Mouse (Mus musculus) mouse embryonic stem cell (cell line): ENCODE measurements around the gene Tarbp1.
"Not testable (repeated sequence)": the region's sequence is repeated elsewhere in the genome, so short reads cannot be mapped to it uniquely, and the experiment has no call there.

Experiments used
- in situ Hi-C, 2 experiments: fragments of 300-500 bp; cut with MboI; formaldehyde crosslinking; loops; 1 replicate in 1 of 2; 3 replicates in 1 of 2; pipeline ENCODE4 v1.14.3; 2019 to 2020; ENCODE audit warnings: low sequenced_read_pairs in 2 of 2, low pct_unique_long_range_greater_than_20kb in 1 of 2, mixed read lengths in 1 of 2; ENCODE audit not compliant: unreplicated experiment in 1 of 2

The Tarbp1 gene

DNA sequence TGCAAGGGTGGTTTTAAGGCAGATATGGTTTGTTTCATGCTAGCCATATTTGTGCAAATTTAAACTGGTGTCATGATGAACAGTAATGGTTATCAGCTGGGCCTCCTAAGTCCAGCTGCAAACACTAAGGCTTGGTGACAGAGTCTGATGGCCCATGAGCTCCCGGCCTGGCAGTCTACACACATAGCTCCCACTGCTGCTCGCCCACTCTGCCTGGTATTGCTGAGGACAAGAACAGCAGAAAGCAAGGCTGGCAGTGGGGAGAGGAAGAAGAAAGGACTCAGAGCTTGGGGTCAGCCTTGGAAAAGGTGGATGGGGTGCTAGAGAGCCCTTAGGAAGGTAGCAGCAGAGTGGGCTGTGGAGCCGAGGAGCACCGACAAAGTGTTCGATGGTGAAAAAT is 45.2 kb downstream of the Tarbp1 start:
- in situ Hi-C loops = no loop called here

DNA sequence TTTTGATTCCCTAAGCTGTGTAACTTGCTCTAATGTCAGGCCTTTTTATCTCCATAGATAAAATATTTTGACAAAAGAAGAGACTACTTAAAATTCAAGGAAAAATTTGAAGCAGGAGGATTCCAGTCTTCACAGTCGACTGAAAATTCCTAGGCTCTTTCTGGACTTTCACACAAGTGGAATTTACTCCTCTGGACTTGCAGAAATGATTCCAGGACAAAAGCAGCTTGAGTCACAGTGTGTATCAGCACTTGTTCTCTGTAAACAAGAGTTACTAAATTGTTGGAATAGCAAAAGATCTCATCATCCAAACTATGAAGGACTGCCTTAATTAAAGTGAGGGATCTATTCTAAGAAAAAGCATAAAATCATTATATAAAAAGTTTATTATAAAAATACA is 49.9 kb downstream of the Tarbp1 start:
- in situ Hi-C loops = no loop called here

DNA sequence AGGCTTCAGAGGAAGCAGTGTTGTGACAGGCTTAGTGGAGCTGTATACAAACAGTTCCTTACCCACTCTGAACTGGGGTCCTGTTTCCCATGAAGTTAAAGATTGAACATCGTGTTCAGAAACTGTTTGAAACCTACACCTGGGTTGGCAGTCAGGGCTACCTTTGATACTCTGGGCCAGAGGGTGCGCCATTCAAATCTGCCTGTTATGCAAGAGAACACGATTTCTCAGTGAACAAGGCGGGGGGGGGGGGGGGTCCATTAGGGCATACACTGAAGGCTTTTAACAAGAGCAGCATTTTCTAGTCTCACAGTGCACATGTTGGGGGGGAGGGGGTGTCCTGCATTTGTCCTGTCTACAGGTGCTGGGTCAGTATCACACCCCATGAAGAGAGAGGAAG is 50.7 kb downstream of the Tarbp1 start:
- in situ Hi-C loops = no loop called here

DNA sequence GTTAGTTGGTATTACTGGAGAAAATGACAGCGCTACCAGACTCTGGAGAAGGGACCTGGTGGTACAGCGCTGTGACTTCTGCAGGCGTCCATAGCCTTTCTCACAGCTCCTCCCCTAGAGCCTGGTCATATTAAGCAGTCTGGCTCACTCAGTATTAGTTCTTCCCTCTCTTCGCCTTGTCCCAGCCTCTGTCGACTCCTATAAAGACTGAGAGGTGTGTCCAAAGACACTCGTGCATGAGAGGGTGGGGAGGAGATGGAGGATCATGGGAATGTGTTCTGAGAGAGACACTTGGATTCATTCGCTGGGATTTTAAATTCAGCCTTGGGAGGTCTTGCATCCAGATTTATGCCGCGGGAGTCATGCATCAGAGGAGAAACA is 52.0 kb downstream of the Tarbp1 start:
- in situ Hi-C loops = no loop called here

DNA sequence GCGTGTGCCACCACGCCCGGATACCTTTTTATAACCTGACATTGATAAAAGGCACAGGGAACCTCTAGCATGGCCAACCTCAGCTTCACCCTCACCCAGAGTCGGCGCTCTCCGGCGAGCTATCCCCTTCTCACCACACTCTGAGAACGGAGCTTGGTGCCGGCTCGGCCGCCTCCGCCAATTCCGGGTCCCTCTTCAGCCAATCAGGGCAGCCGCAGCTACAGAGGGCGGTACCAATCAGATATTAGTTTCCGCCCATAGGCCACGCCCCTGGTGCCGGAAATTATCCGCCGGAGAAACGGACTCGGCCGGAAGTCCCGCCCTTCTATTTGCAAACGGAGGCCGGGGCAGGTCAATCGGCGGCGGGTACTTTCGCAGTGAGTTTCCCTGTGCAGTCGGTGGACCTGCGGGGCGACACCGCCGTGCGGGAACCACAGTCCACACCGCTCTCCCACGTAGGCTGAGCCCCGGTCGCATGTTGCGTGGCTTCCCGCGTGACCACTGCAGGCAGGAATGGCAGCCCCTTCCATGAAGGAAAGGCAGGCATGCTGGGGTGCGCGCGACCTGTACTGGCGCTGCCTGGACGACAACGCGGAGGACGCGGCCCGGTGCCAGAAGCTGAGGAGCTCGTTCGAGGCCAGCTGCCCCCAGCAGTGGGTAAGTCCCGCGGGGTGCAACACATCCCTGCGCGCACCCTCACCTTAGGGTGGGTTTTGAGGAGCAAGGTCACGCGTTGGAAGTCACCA is 52.5 kb downstream of the Tarbp1 start, which contains the start of gene Coa6:
TSS of gene Coa6 (plus strand) at position 342 of the 746 bp plus-strand sequence.
- in situ Hi-C loops = no loop called here

DNA sequence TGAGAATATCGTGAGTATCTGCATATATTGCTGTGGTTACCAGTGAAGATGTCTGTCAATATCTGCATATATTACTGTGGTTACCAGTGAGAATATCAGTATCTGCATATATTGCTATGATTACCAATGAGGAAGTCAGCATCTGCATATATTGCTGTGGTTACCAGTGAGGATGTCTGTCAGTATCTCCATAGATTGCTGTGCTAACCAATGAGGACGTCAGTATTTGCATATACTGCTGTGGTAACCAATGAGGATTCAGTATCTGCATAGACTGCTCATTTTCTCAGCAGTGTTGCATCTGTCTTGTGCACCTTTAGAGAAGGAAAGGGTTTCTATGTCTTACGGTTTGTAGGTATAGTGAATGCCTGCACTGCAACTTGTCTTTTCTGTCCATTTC is 54.0 kb downstream of the Tarbp1 start:
- in situ Hi-C loops = no loop called here

DNA sequence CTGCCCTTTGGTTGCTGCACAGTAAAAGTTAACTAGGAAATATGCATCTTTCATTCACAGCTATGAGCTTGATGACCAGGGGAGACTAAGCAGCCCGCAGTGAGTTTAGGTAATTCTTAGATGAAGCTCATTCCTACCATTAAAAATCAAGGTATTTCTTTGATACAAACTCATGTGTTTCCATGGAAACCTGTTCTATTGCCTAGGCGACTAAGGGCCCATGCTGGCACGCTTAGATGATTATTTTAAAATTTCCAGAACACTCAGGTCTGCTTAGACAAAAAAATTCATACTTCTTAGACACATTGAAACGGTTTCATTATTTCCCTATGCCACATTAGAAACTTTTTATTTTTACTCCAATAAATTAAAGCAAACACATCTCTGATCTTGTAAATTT is 69.8 kb downstream of the Tarbp1 start:
- in situ Hi-C loops = no loop called here

DNA sequence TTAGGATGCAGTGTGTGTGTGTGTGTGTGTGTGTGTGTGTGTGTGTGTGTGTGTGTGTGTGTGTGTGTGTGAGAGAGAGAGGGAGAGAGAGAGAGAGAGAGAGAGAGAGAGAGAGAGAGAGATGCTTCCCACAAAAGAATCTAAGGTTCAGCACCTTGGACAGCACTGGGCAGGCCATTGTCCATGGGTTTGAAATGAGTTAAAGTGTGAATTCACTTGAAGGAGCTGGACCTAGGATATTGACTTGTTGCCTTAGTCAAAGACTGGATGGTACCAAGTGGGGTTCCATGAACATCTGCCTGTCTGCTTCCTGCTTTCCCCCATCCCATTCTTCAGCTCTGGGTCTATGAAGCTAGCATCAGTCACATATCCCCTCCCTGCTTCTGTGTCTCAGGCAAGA is 70.3 kb downstream of the Tarbp1 start:
- in situ Hi-C loops = not testable (repeated sequence)

DNA sequence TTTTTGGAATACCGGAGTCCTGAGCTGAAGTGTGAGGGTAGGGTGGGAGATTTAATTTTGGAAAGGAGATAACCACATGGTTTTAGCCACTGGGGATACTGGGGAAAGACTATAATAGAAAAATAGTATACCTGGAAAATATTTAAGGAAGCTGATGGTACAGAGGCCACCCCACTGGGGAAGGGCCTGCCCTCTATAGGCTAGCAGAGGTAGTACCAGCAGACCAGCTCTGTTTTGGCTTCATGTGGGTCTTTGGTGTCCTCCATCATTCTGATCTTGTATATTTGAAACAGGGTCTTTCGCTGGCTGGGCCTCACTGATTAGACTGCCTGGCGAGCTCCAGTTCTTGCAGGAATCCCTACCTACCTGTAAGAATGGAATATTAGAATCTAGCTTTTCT is 76.5 kb downstream of the Tarbp1 start:
- in situ Hi-C loops = loop anchor here in 1 of 2 experiments (25.0 kb wide), 1 partner anchor 136 kb away; no protein-coding TSS in a partner anchor

DNA sequence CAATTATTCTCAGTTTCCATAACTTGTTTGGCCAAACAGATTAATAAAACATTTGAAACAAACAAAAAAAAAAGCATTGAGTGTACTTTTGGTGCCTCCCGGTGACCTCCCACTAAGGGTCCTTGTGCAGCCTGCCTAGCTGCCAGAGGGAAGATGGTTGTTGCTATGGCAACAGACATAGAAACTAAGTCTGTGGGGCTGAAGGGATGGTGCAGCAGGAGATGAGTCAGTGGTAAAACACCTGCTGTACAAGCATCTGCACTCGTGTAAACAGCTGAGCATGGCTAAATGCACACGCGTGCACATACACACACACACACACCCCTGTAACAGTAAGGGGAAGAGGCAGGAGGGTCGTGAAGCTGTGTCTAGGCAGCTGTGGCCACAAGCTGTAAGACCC is 78.9 kb downstream of the Tarbp1 start:
- in situ Hi-C loops = loop anchor here in 1 of 2 experiments (25.0 kb wide), 1 partner anchor 134 kb away; no protein-coding TSS in a partner anchor

DNA sequence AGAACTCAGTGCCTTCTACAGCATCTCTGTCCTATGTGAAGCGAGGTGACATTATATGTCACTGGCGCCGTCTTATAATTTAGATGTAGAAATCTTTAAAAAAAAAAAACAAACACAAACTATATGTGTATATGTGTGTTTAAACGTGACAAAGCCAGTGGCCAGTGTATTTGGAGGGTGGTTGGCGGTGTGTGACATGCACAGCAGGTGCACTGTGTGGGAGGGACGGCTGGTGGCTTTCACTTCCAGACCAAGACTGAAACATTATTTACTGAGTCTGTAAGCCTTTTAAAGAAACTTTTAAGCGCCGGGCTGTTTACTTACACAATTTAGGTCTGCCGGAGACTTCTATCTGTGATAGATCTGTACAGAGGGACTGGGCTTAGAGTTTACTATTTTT is 79.5 kb downstream of the Tarbp1 start:
- in situ Hi-C loops = loop anchor here in 1 of 2 experiments (25.0 kb wide), 1 partner anchor 133 kb away; no protein-coding TSS in a partner anchor

DNA sequence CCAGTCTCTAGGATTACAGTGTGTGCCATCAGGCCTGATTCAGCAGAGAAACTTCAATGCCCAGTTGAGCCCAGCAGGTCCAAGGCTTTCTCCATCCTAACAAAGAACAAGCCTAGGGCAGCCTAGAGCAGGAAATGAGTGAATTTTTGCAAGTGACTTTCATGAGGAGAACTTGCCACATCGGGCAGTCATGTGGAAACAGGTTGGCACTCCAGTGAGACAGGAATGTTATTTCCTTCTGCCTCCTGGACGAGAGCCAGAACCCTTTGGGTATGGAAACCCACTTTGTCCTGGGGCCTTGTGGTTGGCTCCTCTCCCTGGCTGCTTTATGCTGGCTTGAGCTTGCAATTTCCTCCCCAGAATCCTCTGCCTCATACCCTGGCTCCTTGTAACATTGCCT is 83.3 kb downstream of the Tarbp1 start:
- in situ Hi-C loops = loop anchor here in 1 of 2 experiments (25.0 kb wide), 1 partner anchor 129 kb away; no protein-coding TSS in a partner anchor

DNA sequence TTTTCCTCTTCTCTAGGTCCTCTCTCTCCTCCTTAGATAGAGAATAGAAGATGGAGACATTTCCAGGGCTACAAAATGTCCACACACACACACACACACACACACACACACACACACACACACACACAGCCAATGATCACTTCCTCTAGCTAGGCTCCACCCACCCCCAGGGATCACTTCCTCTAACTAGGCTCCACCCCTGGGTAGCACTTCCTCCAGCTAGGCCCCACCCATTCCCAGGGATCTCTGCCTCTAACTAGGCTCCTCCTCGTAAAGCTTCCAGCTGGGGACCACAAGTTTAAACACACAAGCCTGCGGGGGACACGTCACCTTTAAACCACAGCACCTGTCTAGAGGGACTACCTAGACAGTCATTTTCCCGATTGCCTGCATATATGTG is 87.3 kb downstream of the Tarbp1 start:
- in situ Hi-C loops = loop anchor here in 1 of 2 experiments (25.0 kb wide), 1 partner anchor 125 kb away; no protein-coding TSS in a partner anchor

DNA sequence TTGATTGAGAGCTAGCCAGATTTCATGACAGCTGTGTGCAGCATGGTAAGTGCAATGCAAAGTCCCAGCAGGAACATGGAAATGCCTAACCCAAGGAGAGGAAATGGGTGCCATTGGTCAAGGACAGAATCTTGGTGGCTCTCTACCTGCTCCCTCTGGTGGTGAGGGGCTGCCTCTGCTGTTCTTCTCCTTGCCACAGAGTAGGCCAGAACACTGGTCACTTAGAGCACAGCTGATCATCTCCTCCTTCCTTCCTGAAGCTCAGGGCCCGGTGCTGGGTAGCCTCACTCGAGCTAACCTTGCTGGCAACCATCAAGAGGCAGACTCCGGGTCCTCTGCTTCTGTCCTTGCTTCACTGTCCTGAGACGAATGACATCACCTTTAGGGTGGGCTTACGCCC is 92.1 kb downstream of the Tarbp1 start:
- in situ Hi-C loops = loop anchor here in 1 of 2 experiments (25.0 kb wide), 1 partner anchor 120 kb away; no protein-coding TSS in a partner anchor

DNA sequence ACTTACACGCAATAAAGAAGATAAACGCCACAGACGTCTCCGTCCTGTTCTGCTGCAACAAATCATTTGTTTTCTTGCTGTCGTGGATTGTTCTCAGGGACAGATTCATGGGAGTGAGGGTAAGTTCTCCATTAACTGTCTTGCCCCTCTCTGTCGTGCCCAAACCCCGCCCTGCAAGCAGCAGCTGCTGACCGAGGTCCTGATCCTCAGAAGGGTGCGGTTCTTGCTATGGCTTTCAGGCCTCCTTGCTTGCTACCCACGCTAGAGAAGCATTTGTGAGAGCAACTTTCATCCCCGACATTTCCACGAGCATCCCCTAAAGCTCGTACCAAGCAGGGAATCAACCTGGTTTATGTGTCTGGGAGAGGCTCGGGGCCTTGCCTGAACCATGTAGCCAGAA is 92.6 kb downstream of the Tarbp1 start:
- in situ Hi-C loops = loop anchor here in 1 of 2 experiments (25.0 kb wide), 1 partner anchor 120 kb away; no protein-coding TSS in a partner anchor

DNA sequence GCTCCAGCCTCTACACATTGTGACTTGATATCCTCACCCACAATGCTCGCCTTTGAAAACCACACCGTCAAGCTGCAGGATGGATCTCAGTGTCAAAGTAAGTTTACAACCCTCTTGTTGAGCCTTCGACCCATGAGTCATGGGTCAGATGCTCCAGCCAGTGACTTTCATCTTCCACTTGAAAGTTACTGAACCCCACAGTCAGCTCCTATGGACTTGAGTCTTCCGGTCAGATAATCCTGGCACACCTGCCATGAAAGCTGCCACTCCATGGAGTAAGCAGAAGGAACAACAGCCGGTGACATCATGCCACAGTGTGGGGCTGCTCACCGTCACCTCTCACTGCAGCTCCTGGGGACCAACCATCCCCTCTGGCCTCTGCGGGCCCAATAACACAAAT is 93.6 kb downstream of the Tarbp1 start:
- in situ Hi-C loops = loop anchor here in 1 of 2 experiments (25.0 kb wide), 1 partner anchor 119 kb away; no protein-coding TSS in a partner anchor

DNA sequence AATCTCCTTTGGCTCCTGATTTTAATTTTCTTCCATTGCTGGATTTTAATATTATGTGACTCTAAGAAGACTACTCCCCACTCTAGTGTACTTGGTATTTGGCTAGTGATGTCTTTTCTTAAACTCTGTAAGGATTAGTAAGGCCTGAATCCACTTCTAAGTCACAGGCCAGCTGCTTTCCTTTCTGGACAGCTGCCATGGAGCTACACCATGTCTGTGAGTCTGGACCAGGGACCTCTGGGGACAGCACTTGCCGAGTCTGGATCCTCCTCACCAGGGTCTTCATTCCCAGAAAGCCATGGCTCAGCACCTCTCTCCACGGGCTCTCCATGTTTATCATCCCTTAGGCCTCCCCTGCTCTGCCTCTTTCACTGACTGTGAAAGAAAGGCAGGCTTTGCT is 94.7 kb downstream of the Tarbp1 start:
- in situ Hi-C loops = loop anchor here in 1 of 2 experiments (25.0 kb wide), 1 partner anchor 118 kb away; no protein-coding TSS in a partner anchor

DNA sequence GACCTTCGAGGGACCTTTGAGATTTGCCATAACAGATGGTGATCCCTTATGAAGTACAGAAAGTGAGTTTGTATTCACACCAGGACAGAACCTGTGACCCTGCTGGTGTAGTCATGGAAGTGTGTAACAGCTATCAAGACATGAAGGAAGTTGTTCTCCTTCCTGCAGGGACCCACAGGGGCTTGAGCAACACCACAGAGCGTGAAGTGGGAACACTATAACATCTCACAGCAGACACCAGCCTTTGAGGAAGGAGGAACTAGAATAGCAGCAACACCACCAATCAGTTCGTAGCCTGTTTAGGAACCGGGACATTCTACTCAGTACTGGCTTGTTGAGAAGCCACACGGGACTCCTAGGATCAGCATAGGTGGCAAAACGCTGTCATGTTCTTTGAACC is 95.3 kb downstream of the Tarbp1 start:
- in situ Hi-C loops = loop anchor here in 1 of 2 experiments (25.0 kb wide), 1 partner anchor 117 kb away; no protein-coding TSS in a partner anchor
